Mouse (Mus musculus) kidney, adult 2 months (tissue): Measurements from ENCODE around the gene Tmprss11d.

Experiments used
- CTCF ChIP-seq: fragments of 200-500 bp; conservative IDR thresholded peaks from 2 replicates; pipeline ENCODE4 v1.5.1; 2011; ENCODE audit warnings: low read depth, mild to moderate bottlenecking, control low read depth, low read length, moderate library complexity, mixed read lengths; ENCODE audit not compliant: insufficient read depth, insufficient read length
- POLR2A ChIP-seq: fragments of 200-500 bp; IDR thresholded peaks from one replicate; pipeline ENCODE4 v1.6.1; 2011; ENCODE audit warnings: low read depth, low read length, control low read depth

- TF ChIP-seq CTCF, result no peak
- no peak for TF ChIP-seq POLR2A
Measured at GRCm38 (mm10) chr5:86421323-86422028, 48.3 kb upstream of the Tmprss11d start.
